Mouse (Mus musculus): ENCODE measurements around the gene Sesn2. TPM values are rescaled to one million over a fixed set of nuclear protein-coding genes. Genes with fewer than 3 reads are reported as not detected.

The Sesn2 gene
- total and polyA plus RNA-seq, 3 experiments = 9.6 to 27.5 TPM; not detected in 1

DNA sequence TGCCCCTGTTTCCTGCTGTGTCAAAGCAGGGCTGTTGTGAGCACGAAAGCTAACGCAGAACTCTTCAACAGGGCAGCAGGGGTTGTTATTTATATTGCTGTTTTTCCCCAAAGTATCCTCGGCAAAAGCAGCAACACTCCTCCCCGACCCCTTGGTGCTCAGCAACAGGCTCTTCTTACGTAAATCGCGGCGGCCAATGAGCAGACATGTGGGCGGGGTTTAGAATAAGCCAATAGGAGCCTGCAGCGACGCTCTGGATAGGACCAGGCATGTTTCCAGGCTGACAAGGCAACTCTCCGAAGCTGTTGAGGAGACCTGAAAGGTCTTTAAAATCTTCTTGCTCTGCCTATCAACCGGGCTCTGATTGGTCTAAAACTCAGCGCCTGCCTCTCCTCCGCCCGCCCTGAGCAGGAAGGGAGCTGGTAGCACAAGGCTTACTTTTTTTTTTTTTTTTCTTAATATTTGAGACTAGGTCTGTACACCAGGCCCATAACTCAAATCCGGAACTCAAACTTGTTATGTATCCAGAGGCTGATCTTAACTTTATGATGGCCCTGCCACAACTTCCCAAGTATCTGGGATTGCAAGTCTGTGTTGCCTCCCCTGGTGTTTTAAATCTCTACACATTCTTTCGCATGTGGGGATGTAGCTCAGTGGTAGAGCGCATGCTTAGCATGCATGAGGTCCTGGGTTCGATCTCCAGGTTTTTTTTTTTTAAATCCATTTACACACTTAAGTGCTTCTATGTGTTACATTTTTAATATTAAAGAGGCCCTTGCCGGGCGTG, 5.3 kb upstream of the Sesn2 start:
- H3K9me3 ChIP-seq (replicated peaks; ENCODE audit: insufficient read depth, low read length) = no peaks in the 10 kb centered on the region
- DNase-seq (ENCODE audit: low read depth, low spot score) = peak; percentile 99
- peaks cover 16 to 18% of the 10 kb centered on the region in 2 experiments for H3K4me1 ChIP-seq (ENCODE audit: control insufficient read depth in 1 of 2, insufficient read depth in 2 of 2, low read length in 2 of 2)
- peaks cover 0 to 28% of the 10 kb centered on the region in 2 experiments; a peak in 2 of 4 replicates for H3K36me3 ChIP-seq (ENCODE audit: control insufficient read depth in 1 of 2, insufficient read depth in 2 of 2, low read length in 2 of 2)
- H3K79me2 ChIP-seq (ENCODE audit: control insufficient read depth, insufficient read depth, low read length, poor library complexity) = peaks cover 7% of the 10 kb centered on the region; the same call in 1 of the 2 replicates
- H3K4me3 ChIP-seq (ENCODE audit: control insufficient read depth in 1 of 2, insufficient read depth in 1 of 2, low read depth in 2 of 2, low read length in 2 of 2) = peak overlapping the region; percentile 55 to 63
- peak overlapping the region; percentile 92 for H3K27ac ChIP-seq (ENCODE audit: control insufficient read depth, low read depth, low read length)
- H3K27me3 ChIP-seq (ENCODE audit: control insufficient read depth in 1 of 2, insufficient read depth in 2 of 2, low read length in 2 of 2) = no peaks in the 10 kb centered on the region
- peak overlapping the region; percentile 95 for H3K9ac ChIP-seq (ENCODE audit: control insufficient read depth, low read depth, low read length, poor library complexity, severe bottlenecking)
- TF ChIP-seq EP300 (IDR thresholded peaks at IDR 0.05; ENCODE audit: low read depth in 1 of 2, low read length in 2 of 2) (no peak), ZMIZ1 (IDR thresholded peaks at IDR 0.05; ENCODE audit: low read depth, low read length) (peak; percentile 48; the same call in 1 of the 2 replicates), MEF2A (IDR thresholded peaks at IDR 0.05; ENCODE audit: extremely low read depth, insufficient replicate concordance, low read depth, low read length, poor library complexity, severe bottlenecking) (no peak), MXI1 (IDR thresholded peaks at IDR 0.05; ENCODE audit: low read depth, low read length) (peak; percentile 65), MAX (IDR thresholded peaks at IDR 0.05; ENCODE audit: low read length) (peak; percentile 63; the same call in 1 of the 2 replicates), TBP (IDR thresholded peaks at IDR 0.05; ENCODE audit: low read depth, low read length) (peak; percentile 98), ZKSCAN1 (IDR thresholded peaks at IDR 0.05; ENCODE audit: low read depth, low read length) (no peak), JUND (IDR thresholded peaks at IDR 0.05; ENCODE audit: low read depth, low read length) (no peak), POLR2AphosphoS5 (IDR thresholded peaks at IDR 0.05; ENCODE audit: borderline replicate concordance, low read depth, low read length) (no peak), BHLHE40 (IDR thresholded peaks at IDR 0.05; ENCODE audit: borderline replicate concordance, low read depth, low read length) (no peak), CTCF (IDR thresholded peaks at IDR 0.05 in 2 of 3, conservative IDR thresholded peaks at IDR 0.05 in 1 of 3; ENCODE audit: control insufficient read depth in 1 of 3, insufficient read depth in 1 of 3, low read depth in 2 of 3, low read length in 3 of 3, poor library complexity in 1 of 3, severe bottlenecking in 1 of 3) (no peak), POLR2A (IDR thresholded peaks at IDR 0.05; ENCODE audit: control insufficient read depth in 1 of 2, insufficient read depth in 1 of 2, low read depth in 1 of 2, low read length in 2 of 2, poor library complexity in 1 of 2) (peak; percentile 70 to 72), ZC3H11A (IDR thresholded peaks at IDR 0.05; ENCODE audit: low read depth, low read length) (no peak), CHD2 (IDR thresholded peaks at IDR 0.05; ENCODE audit: low read length) (0 out of 2 replicates have a peak, but pooled peaks have one; percentile 15), CHD1 (IDR thresholded peaks at IDR 0.05; ENCODE audit: low read depth, low read length) (no peak), ZNF384 (IDR thresholded peaks at IDR 0.05; ENCODE audit: low read depth, low read length) (peak; percentile 98), MAZ (IDR thresholded peaks at IDR 0.05; ENCODE audit: low read depth, low read length) (peak; percentile 24; the same call in 1 of the 2 replicates), HCFC1 (IDR thresholded peaks at IDR 0.05; ENCODE audit: low read depth, low read length) (peak; percentile 21; the same call in 1 of the 2 replicates), MYC (IDR thresholded peaks at IDR 0.05; ENCODE audit: low read depth, low read length) (peak; percentile 53; the same call in 1 of the 2 replicates), ETS1 (IDR thresholded peaks at IDR 0.05; ENCODE audit: low read depth, low read length) (peak; percentile 51; the same call in 1 of the 2 replicates), RAD21 (IDR thresholded peaks at IDR 0.05; ENCODE audit: low read depth, low read length) (no peak), TCF12 (IDR thresholded peaks at IDR 0.05; ENCODE audit: low read depth, low read length) (peak; percentile 25; the same call in 1 of the 2 replicates), ELF1 (IDR thresholded peaks at IDR 0.05; ENCODE audit: low read depth, low read length) (peak; percentile 33; the same call in 1 of the 2 replicates), NELFE (IDR thresholded peaks at IDR 0.05; ENCODE audit: low read depth, low read length) (peak; percentile 57), POLR2AphosphoS2 (IDR thresholded peaks at IDR 0.05; ENCODE audit: low read length) (peak; percentile 71), SIN3A (IDR thresholded peaks at IDR 0.05; ENCODE audit: low read length) (peak; percentile 36), MAFK (IDR thresholded peaks at IDR 0.05; ENCODE audit: borderline replicate concordance, low read depth, low read length) (0 out of 2 replicates have a peak, but pooled peaks have one; percentile 10)
